Mouse (Mus musculus): ENCODE data around the gene Gm49416.
"Not testable (repeated sequence)": the region's sequence is repeated elsewhere in the genome, so short reads cannot be mapped to it uniquely, and the experiment has no call there.

The Gm49416 gene

GRCm38 (mm10) chr19:8888511-8889385 is at the start of gene Gm49416, which contains the start of gene 1810009A15Rik:
Gene Gm49416, plus strand, starts transcription at chr19:8888926.
Gene 1810009A15Rik, plus strand, starts transcription at chr19:8888853.
- DNase-seq (ENCODE audit: low read depth, low spot score) = peak; percentile 97

GRCm38 (mm10) chr19:8839103-8839907 is 49.4 kb upstream of the Gm49416 start, which contains the start of gene Gng3:
Gene Gng3, minus strand, starts transcription at chr19:8839194.
- DNase-seq (ENCODE audit: low read depth, low spot score) = peak; percentile 69

DNA sequence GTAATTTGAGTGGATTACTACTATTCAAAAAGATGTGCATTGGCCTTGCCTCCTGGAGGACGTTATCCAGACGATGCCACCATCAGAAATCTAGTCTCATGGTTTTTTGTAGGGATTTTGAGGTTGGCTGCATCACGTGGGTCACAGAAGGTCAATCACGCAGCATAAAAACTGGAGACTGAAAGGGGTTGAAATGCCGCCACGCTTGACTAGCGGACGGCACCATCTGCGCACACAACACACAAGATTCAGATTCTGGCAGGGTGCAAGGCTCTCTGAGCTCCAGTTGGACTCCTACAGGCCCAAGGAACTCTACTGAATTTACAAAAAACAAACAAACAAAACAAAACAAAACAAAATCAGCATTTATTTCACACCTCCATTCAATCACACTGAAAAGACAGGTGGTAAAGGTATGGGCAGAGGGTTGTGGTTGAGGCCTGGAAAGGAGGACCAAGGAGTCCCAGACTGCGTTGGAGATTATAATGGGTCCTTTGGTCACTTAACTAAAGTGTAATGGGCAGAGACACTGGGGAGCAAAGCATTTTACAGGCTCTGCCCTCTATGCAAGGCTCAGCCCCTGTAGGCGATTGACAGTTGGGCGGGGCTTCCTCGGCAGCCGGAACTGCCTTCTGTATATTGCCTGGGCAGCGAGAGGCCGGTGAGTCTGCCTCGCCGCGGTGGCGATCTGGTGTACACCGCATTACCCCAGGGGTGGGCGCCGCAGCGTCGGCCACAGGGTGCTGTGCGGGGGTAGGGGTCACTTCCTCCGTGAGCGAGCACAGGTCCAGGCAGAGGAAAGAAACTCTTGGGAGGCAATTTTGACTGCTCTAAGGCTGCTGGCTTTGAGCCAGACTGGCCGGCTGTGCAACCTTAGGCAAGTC is 48.6 kb upstream of the Gm49416 start:
- DNase-seq (ENCODE audit: low read depth, low spot score) = peak; percentile 62

GRCm38 (mm10) chr19:8841012-8841411 is 47.7 kb upstream of the Gm49416 start:
- DNase-seq (ENCODE audit: low read depth, low spot score) = no peak

DNA sequence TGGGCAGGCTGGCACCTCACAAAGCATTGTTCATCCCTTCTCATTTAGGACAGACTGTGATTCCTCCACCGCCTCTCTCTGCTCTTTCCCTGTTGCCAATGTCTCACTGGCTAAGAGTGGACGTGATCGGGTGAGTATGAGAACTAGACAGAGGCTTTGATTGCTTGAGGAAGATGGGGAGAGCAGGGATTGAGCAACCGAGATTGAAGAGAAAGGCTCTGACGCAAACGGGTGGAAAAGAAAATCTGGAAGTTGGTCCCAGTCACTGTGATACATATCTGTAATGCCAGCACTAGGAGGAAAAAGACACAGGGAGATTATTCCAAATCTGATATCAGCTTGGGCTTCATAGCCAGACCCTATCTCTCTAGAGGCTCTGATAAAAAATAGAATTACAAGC is 45.8 kb upstream of the Gm49416 start:
- DNase-seq (ENCODE audit: low read depth, low spot score) = no peak

DNA sequence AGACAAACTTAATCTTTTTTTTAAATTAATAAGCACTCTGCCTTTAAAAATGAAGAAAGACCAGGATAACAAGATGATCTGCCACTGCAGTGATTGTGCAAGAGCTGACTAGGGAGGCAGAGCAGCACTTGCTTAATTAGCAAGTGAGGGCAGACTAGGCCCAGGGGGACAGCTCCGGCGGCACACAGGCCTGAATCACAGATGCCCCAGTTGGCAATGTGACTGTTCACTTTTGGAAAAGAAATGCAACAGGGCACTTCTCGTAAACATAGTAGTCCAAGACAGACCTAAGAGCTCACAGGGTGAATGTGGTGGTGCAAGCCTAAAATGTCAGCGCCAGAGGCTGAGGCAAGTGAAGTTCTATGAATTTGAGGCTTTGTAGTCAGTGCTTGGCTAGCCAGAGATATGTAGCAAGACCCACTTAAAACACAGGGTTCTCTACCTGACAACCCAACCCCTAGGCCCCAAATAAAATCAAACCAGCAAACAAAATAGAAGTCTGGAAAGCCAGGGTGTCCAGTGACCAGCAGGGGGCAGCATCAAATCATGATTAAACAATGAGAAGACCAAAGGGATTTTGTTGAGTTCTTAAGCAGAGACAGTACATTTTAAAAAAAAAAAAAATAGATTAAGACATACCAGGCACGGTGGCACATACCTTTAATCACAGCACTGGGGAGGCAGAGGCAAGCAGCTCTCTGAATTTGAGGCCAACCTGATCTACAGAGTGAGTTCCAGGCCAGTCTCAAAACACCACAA is 44.2 kb upstream of the Gm49416 start:
- peak; percentile 79 for DNase-seq (ENCODE audit: low read depth, low spot score)

DNA sequence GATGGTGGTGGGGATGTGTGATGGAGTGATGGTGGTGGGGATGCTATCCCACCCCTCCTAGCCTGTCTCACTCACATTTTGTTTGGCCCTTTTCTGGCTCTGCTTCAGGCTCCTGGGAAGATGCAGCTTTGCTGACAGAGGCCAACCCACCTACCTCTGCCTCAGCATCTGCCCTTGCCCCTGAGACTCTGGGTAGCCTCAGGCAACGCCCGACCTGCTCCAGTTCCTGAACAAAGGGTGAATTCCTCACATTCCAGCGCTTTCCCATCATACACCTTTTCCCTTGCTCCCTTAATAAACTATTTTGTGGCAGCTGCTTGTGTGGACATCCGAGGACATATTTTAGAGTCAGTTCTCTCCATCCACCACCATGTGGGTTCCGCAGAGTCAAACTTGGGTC is 40.4 kb upstream of the Gm49416 start:
- DNase-seq (ENCODE audit: low read depth, low spot score) = no peak

- DNase-seq (ENCODE audit: low read depth, low spot score) = peak; percentile 66
Measured at GRCm38 (mm10) chr19:8850402-8850901, 38.3 kb upstream of the Gm49416 start, which contains the start of gene Lrrn4cl. Gene Lrrn4cl, plus strand, starts transcription at chr19:8850768.

- DNase-seq (ENCODE audit: low read depth, low spot score) = no peak
Measured at GRCm38 (mm10) chr19:8851639-8852038, 37.1 kb upstream of the Gm49416 start.

GRCm38 (mm10) chr19:8852236-8852928 is 36.3 kb upstream of the Gm49416 start:
- no peak for DNase-seq (ENCODE audit: low read depth, low spot score)

- DNase-seq (ENCODE audit: low read depth, low spot score) = no peak
Measured at GRCm38 (mm10) chr19:8853117-8853516, 35.6 kb upstream of the Gm49416 start.

DNA sequence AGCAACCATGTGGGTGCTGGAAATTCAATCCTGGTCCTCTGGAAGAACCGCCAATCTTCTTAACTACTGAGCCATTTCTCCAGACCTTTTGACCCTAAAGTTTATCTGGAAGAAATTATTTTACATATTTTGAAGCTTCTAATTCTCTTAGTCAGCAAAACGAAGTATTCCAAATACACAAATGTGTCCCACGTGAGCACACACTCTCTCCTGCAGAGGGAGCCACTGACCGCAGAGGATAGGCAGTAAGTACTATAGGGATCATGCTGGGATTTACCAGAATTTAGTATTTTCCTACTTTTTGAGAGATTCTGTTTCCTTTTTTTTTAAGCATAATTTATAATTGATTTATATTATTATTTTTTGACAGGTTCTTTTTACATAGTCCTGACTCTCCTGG is 31.0 kb upstream of the Gm49416 start:
- DNase-seq (ENCODE audit: low read depth, low spot score) = no peak

- no peak for DNase-seq (ENCODE audit: low read depth, low spot score)
Measured at GRCm38 (mm10) chr19:8859018-8859417, 29.7 kb upstream of the Gm49416 start.

DNA sequence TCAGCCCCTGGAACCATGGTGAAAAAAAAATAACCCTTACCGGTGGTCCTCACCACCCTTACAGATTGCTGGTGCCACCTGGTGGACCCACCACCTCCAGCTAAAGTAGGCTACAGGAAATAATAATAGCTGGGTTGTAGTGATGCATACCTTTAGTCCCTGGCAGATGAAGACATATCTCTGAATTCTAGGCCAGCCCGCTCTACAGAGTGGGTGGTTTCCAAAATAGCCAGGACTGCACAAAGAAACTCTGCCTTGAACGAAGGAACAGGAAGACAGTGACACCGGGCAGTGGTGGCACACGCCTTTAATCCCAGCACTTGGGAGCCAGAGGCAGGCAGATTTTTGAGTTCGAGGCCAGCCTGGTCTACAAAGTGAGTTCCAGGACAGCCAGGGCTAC is 24.5 kb upstream of the Gm49416 start:
- DNase-seq (ENCODE audit: low read depth, low spot score) = no peak

DNA sequence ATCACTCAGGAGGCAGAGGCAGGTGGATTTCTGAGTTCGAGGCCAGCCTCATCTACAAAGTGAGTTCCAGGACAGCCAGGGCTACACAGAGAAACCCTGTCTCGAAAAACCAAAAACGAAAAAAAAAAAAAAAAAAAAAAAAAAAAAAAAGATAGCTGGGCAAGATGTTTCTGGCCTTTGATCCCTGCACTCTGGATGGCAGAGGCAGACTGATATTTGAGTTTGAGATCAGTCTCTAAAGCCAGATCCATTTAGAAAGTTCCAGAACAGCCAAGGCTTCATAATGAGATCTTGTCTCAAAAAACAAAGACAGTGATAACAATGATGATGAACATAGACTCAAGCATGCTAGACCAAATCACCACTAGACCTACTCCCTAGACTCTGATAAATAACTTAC is 18.3 kb upstream of the Gm49416 start:
- not testable (repeated sequence) for DNase-seq (ENCODE audit: low read depth, low spot score)

DNA sequence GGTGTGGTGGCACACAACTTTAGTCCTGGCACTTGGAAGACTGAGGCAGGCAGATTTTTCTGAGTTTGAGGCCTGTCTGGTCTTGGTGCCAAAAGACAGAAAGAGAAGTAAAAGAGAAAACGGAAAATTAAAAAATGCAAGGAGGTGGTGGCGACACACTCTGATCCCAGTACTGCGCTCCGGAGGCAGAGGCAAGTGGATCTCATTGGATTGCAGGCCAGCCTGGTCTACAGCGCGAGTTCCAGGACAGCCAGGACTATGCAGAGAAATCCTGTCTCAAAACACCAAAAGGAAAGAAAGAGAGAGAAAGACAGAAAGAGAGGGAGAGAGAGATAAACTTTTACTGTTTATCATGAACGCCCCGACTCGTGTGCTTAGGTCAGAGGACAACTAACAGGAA is 17.9 kb upstream of the Gm49416 start:
- no peak for DNase-seq (ENCODE audit: low read depth, low spot score)

DNA sequence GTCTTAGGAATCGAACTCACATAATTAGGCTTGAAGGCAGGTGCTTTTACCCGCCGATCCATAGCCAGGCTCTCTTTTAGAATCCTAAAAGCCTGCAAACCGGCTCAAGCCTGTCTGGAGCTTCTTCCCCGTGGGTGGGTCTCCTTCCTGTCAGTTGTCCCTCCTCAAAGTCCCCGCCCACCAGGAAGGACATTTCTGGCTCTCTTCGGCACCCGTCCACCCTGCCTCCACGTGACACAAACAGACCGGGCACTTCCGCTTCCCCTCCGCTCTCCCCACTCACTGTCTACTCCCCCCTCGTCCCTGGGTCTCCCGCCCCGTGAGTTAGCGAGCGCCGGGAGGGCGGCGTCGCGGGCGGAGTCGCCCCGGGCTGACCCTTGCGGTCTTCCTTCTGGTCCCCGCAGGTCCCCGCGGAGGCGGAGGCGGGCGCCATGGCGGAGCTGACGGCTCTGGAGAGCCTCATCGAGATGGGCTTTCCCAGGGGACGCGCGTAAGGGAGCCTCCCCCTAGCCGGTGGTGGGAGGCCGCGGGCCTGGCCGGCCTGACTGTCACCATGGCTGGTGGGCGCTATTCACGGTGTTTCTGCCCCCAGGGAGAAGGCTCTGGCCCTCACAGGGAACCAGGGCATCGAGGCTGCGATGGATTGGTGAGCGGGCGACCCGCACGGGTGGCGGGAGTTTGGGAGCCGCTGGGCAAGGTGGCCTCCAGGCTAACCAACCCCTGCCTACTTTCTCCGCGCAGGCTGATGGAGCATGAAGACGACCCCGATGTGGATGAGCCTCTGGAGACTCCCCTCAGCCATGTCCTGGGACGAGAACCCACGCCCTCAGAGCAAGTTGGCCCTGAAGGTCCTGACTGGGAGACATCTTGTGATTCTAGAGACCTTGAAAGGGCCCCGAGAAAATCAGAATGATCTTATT is 17.2 kb upstream of the Gm49416 start, which contains the start of gene Ubxn1:
TSS of gene Ubxn1 (plus strand) at position 230 of the 920 bp plus-strand sequence.
- peak; percentile 96 for DNase-seq (ENCODE audit: low read depth, low spot score)

DNA sequence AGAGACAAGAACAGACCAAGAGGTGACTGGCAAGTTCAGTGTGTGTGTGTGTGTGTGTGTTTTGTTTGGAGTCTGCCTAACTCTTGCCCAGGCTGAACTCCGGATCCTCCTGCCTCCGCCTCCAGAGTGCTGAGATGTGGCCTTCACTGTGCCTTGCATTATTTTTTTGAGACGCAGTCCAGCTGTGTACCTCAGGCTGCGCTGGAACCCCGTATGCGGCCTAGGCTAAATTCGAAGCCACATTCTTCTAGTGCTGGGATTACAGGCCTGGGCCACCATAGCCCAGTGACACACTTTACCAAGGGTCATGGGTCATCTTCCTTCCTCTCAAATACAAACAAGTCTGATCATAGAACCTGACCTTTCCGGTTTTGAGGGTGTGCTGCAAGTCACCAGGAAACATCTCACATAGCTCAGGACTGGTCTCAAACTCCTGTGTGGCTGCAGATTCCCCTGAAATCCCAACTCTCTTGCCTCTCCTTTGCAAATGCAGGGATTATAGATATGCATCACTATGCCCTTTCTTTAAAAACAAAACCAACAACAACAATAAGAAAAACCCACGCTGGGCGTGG is 16.4 kb upstream of the Gm49416 start:
- DNase-seq (ENCODE audit: low read depth, low spot score) = no peak

Measured in mesoderm, embryonic 11.5 days (tissue).